Comparison of ENCODE assay signal across 27 mouse cellular contexts in the genomic region with DNA sequence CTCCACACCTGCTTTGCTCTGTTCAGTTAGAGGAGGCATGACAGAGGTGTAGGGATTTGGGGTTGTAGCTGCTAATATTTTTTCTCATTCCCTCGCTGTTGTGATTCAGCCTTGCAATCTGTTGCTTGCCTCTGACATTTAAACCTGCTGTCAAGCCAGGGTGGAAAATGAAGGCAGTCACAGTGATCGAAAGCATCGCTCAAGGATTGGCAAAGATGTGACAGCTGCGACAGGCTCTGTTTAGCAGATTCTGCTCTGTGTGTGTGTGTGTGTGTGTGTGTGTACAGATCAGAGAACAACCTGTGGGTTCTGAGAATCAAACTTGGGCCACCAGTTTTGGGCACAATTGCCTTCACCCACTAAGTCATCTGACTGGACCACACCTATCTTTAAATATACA. TPM values are rescaled to one million over a fixed set of nuclear protein-coding genes. Genes with fewer than 3 reads are reported as not detected.
A peak's percentile ranks its signal among the peaks of the same experiment; 100 is the strongest.
DNase-seq lines count a peak whose midpoint lies in the region; TF ChIP-seq lines count a peak whose summit lies in the region.
"Had no signal": no experiment of that assay in that cellular context is flagged by ENCODE, and none has a peak within 500 bp of the region (broad histone marks: within the 10 kb centered on the region; RNA-seq: fewer than 3 reads in every experiment).

No protein-coding gene starts in this region.

- H3K9me3 ChIP-seq in heart, embryonic 10.5 days = no peaks in the 10 kb centered on the region
- H3K9me3 ChIP-seq: embryonic facial prominence, embryonic 13.5 days; embryonic facial prominence, embryonic 15.5 days; forebrain, embryonic 10.5 days; forebrain, embryonic 12.5 days; forebrain, embryonic 15.5 days had no signal

- H3K27ac ChIP-seq in heart, embryonic 10.5 days = no peak overlapping the region
- H3K27ac ChIP-seq: embryonic facial prominence, embryonic 13.5 days; embryonic facial prominence, embryonic 15.5 days; forebrain, embryonic 10.5 days; forebrain, embryonic 12.5 days; forebrain, embryonic 15.5 days had no signal

- 85% methylated on average over 4 of the region's 4 CpGs for WGBS in heart, embryonic 10.5 days

- no peaks in the 10 kb centered on the region for H3K36me3 ChIP-seq in heart, embryonic 10.5 days
- H3K36me3 ChIP-seq: embryonic facial prominence, embryonic 13.5 days; embryonic facial prominence, embryonic 15.5 days; forebrain, embryonic 10.5 days; forebrain, embryonic 12.5 days; forebrain, embryonic 15.5 days had no signal

- intact Hi-C loops in gastrocnemius, postnatal 36 days (cut with DNase I) = no loop called here
- intact Hi-C loops in left cerebral cortex, postnatal 14 days (cut with DNase I) = no loop called here

- no peaks in the 10 kb centered on the region for H3K27me3 ChIP-seq in heart, embryonic 10.5 days (ENCODE audit: insufficient read depth, poor library complexity, severe bottlenecking)
- H3K27me3 ChIP-seq: embryonic facial prominence, embryonic 13.5 days; embryonic facial prominence, embryonic 15.5 days; forebrain, embryonic 12.5 days; forebrain, embryonic 15.5 days had no signal

- TF ChIP-seq CTCF in brain, embryonic 14.5 days (IDR thresholded peaks at IDR 0.05; ENCODE audit: borderline replicate concordance, extremely low read depth, insufficient read depth, insufficient read length) = no peak

- no peaks in the 10 kb centered on the region for H3K4me1 ChIP-seq in heart, embryonic 10.5 days
- H3K4me1 ChIP-seq: embryonic facial prominence, embryonic 13.5 days; embryonic facial prominence, embryonic 15.5 days; forebrain, embryonic 10.5 days; forebrain, embryonic 12.5 days; forebrain, embryonic 15.5 days had no signal

- peak; percentile 27 for DNase-seq in layer of hippocampus, adult 11-12 months (ENCODE audit: low spot score)
- DNase-seq in layer of hippocampus, postnatal 25 days (ENCODE audit: extremely low spot score in 1 of 2, low spot score in 1 of 2) = no peak
- peak; percentile 66 for DNase-seq in brain, adult 2 months (ENCODE audit: low read depth, low spot score)
- peak; percentile 23 for DNase-seq in brain, embryonic 14.5 days (ENCODE audit: low read depth)
- peak; percentile 36 for DNase-seq in layer of hippocampus, adult 9-10 months (ENCODE audit: low spot score)
- DNase-seq in heart, embryonic 10.5 days (ENCODE audit: low spot score) = no peak
- DNase-seq in gastrocnemius, postnatal 36 days = no peak
- no peak for DNase-seq in left cerebral cortex, postnatal 14 days (ENCODE audit: low spot score in 2 of 2)
- DNase-seq: adrenal gland, adult 2 months; adrenal gland, postnatal 10 days; adrenal gland, postnatal 25 days; cerebellum, adult 11 months; cerebellum, adult 18-20 months; cerebellum, adult 8-10 months; cerebellum, adult 9-11 months; cerebellum, postnatal 14 days; cerebellum, postnatal 36 days; embryo, embryonic 11 days had no signal

- no peak overlapping the region for H3K4me3 ChIP-seq in heart, embryonic 10.5 days
- H3K4me3 ChIP-seq: embryonic facial prominence, embryonic 13.5 days; embryonic facial prominence, embryonic 15.5 days; erythroblast, embryonic 14.5 days; forebrain, embryonic 10.5 days; forebrain, embryonic 12.5 days; forebrain, embryonic 15.5 days had no signal

- no peak for TF ChIP-seq POLR2A in brain, embryonic 14.5 days (IDR thresholded peaks at IDR 0.05; ENCODE audit: borderline replicate concordance, extremely low read depth, insufficient read depth, insufficient read length, poor library complexity, severe bottlenecking)

RNA-seq across cellular contexts. Expression of gene Kcnk1, which starts 50.8 kb away (rescaled TPM):
- 10 to 100 TPM; 78.3 to 82.5 TPM for total RNA-seq in layer of hippocampus, postnatal 25 days (2021)
- 9.3 and 11.3 TPM in 2 replicates for polyA plus RNA-seq in brain, embryonic 14.5 days (2012; rRNA removed)
- polyA plus RNA-seq in heart, embryonic 10.5 days (2016; fragmentation: Nextera tagmentation; extraction: Ambion mirVana) = 2.8 and 8.7 TPM in 2 replicates
- total RNA-seq in gastrocnemius, postnatal 36 days (2021) = under 1 TPM; 0.46 to 0.69 TPM
- 10 to 100 TPM; 82.4 to 82.7 TPM for total RNA-seq in left cerebral cortex, postnatal 14 days (2021)
- total RNA-seq: common myeloid progenitor, adult 5-6 weeks; MEL had no signal
- polyA plus RNA-seq: C2C12; erythroblast, embryonic 14.5 days had no signal

Comparison
In these comparisons a context has a peak if more than half of its experiments do, and no peak if none do; other contexts are left out.
1. DNase-seq: peak in layer of hippocampus, adult 11-12 months (single experiment), brain, adult 2 months (single experiment), brain, embryonic 14.5 days (single experiment) and layer of hippocampus, adult 9-10 months (single experiment); none in layer of hippocampus, postnatal 25 days (0 of 2), heart, embryonic 10.5 days (single experiment), gastrocnemius, postnatal 36 days (0 of 2) and left cerebral cortex, postnatal 14 days (0 of 2).
2. RNA of gene Kcnk1, which starts 50.8 kb away (total RNA-seq): 82.4 to 82.7 TPM in left cerebral cortex, postnatal 14 days and 78.3 to 82.5 TPM in layer of hippocampus, postnatal 25 days; 0.46 to 0.69 TPM in gastrocnemius, postnatal 36 days; every median in the first group is over 10 times any median in the second.